Mouse (Mus musculus) liver, postnatal 0 days (tissue): Measurements from ENCODE around the gene Zfp579.

ENCODE experiments used
- CTCF ChIP-seq: sonication (generic); IDR thresholded peaks from 2 replicates; pipeline ENCODE4 v1.5.1; 2016; ENCODE audit warnings: antibody characterized with exemption, low read depth
- EP300 ChIP-seq: IDR thresholded peaks from 2 replicates; pipeline ENCODE4 v1.6.1; 2016; ENCODE audit warnings: antibody characterized with exemption, low read depth, mild to moderate bottlenecking

DNA sequence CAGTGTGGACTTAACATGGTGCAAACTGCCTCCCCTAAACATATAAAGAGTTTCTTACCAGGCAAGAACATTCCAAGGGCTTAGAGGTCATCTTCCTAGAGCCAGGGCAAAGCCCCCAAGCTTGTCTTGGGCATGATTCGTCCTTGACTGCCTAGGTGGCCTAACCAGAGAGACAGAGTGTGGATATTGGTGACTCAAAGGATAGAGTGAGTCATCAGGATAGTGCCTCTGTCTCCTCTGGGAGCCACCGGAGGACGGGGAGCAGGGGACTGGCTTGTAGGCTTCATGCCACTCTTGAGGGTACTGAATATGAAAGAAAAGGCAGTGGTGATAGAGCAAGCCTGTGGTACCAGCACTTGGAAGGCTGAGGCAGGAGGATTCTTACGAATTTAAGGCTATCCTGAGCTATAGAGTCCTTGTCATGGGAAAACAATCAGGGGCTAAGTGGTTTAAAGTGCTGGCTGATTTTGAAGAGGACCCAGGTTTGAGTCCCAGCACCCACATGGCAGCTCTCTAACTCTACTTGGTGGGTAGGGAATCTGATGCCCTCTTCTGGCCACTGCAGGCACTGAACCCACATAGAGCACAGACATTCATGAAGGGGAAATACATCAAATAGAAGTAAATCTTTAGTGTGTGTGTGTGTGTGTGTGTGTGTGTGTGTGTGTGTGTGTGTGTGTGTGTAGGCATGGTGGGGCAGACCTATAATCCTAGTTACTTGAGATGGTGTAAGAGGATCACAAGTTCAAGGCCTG is 61.6 kb downstream of the Zfp579 start:
- TF ChIP-seq CTCF (peak; percentile 31), EP300 (no peak)
